Mouse (Mus musculus) fibroblast of lung, adult 2 months (primary cell): ENCODE measurements around the gene Trim63.
"Not testable (repeated sequence)": the region's sequence is repeated elsewhere in the genome, so short reads cannot be mapped to it uniquely, and the experiment has no call there.

Experiments
- DNase-seq: peaks from one replicate; pipeline ENCODE4 v3.0.0-alpha.2; 2011; ENCODE audit warnings: low read depth

Gene Trim63

GRCm38 (mm10) chr4:134341231-134341630, 26.3 kb downstream of the Trim63 start:
- not testable (repeated sequence) for DNase-seq

DNA sequence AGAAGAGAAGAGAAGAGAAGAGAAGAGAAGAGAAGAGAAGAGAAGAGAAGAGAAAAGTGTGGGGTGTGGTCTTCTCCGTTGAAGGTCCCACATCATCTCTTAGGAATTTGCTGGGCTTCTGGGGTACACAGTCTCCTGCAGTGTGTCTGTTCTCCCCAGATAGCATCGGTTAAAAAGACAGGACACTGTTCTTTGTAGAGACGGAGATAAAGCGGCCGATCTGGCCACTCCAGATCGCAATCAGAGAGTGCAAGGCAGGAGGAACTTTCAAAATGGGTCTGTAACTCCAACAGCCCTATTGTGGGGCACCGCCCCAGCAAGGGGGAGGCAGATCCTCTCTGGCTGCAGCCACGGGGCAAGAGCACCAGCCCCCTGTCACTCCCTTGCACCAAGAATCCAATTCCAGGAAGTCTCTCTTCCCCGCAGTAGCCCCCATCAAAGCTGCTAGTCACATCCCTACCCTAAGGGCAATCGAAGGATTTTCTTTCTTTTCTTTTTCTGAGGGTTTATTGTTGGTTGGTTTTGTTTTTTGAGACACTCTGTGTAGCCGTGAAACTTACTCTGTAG, 27.4 kb downstream of the Trim63 start:
- no peak for DNase-seq

DNA sequence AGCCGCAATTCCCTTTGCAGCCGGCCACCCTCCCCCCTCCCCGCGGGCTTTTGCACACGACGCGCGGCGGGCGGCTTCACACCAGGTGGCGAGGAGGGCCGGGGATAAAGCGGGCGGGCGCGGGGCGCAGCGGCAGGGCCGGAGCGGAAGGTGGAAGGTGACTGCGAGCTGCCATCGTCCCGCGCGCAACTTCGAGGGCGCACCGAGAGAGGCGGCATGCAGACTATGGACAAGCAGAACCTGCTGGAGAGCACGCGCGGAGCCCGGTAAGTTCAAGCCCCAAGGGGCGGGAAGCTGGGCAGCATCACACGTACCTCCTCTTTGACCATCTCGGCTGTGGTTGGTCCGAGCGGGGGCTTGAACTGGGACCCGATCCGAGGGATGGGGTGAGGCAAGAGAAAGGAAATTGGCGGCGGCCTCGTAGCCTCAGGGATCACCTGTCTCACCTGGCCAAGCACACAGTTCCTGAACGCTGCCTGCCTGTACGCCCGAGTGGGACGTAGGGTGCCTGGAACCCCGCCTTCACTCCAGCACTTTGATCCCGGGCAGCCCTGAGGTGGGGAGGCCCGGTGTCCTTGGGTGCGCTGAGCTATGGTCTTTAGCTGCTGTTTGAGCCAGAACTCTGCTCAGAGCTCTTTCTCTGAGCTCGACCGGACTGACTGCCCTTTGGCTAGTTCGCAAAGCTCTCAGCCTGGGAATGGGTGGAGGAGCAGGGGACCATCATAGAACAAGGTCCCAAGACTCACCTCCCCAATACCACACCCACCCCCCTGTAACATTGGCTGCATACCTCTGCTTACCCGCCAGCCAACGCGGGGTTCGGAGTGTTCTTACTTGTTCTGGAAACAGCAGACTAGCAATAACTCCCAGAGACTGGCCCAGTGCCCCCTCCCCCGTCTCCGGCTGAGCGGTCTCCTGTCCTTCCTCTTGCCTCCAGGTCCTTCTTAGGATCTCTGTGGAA, 28.4 kb downstream of the Trim63 start, which contains the start of gene Slc30a2:
Gene Slc30a2 (plus strand): TSS at position 111 of the 961 bp plus-strand sequence.
- no peak for DNase-seq

GRCm38 (mm10) chr4:134344620-134345019, 29.7 kb downstream of the Trim63 start:
- no peak for DNase-seq

DNA sequence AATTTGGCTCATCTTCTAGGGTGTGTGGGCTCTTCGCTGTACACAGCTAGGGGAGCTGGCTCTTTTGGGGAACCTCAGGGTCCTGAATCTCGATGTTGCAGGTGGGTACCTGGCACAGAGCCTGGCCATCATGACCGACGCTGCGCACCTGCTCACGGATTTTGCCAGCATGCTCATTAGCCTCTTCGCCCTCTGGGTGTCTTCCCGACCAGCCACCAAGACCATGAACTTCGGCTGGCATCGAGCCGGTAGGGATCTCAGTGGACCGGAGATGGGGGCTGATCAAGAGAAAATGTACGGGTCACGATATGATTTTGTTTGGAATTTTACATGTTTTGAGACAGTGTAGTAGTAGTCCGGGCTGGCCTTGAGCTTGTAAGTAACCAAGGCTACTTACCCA, 30.9 kb downstream of the Trim63 start:
- DNase-seq: no peak

DNA sequence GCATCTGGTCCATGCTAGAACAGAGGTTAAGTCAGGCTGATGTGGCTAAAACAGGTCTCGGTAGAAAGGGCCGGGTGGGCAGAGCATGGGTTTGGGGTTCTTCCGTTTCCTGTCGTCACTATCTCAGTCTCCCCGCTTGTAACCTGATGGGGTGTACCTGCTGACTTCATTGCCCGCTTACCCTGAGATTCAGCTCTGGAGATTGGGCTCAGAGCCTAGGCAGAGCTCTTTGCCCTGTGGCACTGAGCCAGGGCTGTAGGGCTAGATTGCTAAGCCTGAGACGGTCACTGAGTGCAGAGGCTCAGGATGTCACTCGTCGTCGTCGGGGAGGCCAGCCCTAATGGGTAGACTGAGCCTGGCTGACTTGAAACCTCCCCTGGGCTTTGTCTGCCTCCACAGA, 33.2 kb downstream of the Trim63 start:
- no peak for DNase-seq

GRCm38 (mm10) chr4:134348545-134348944, 33.6 kb downstream of the Trim63 start:
- no peak for DNase-seq

- no peak for DNase-seq
Measured at GRCm38 (mm10) chr4:134349829-134350228, 34.9 kb downstream of the Trim63 start.

DNA sequence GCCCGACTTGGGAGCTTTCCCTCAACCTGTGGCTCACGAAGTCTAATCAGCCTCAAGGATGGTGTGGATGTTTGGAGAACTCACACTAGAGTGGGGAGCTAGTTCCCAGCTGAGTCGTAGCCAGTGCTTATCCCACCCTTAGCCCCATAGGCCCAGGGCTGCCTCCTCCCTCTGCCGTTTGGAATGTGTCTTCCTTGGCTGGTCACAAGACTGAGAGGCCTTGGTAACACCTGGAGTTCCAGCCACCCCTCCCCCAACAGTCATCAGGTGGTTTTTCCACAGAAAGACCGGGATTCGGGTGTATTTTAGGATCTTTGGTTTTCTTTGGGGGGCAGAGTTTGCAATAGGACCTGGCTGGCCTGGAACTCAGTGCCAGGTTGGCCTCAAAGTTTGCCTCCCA, 35.7 kb downstream of the Trim63 start:
- no peak for DNase-seq

DNA sequence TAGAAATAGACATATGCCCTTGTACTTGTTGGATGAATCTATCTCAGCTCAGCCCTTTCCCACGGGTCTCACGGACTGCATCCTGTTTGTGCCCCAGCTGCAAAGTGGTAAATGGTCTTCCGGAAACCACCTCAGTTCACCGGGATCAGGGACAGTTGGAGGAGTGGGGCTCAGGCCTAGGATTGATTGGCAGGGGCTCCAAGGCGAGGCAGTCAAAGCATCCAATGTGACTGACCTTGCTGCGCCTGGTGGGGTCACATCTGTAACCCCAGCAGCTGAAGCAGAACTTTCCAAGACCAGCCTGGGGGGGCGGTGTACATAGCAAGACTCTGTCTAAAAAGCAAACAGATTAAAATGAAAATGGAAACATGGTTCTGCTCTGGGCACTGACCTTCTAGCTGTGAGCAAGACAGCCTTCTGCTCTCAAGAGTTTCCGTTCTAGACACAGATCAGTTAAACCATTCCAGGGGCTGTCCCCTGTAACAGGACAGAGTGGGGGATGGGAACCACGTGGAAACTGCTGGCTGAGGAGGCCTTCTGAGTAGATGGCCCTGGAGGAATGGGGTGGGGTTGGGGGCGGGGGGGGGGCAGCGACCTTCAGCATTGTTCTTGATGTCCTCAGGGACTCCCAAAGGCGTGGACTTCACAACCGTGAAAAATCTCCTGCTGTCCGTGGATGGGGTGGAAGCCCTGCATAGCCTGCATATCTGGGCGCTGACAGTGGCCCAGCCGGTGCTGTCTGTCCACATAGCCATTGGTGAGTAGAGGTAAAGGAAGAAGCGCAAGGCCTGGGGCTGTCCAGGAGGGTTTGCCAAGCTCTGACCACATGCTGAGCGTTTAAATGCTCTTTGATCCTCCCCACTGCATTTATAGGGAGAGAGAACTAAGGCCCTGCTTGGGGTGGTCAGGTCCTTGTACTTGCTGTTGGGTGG, 36.7 kb downstream of the Trim63 start:
- no peak for DNase-seq

- DNase-seq: no peak
Measured at GRCm38 (mm10) chr4:134352261-134352707, 37.4 kb downstream of the Trim63 start.

GRCm38 (mm10) chr4:134352929-134353328, 38.0 kb downstream of the Trim63 start:
- DNase-seq: no peak

DNA sequence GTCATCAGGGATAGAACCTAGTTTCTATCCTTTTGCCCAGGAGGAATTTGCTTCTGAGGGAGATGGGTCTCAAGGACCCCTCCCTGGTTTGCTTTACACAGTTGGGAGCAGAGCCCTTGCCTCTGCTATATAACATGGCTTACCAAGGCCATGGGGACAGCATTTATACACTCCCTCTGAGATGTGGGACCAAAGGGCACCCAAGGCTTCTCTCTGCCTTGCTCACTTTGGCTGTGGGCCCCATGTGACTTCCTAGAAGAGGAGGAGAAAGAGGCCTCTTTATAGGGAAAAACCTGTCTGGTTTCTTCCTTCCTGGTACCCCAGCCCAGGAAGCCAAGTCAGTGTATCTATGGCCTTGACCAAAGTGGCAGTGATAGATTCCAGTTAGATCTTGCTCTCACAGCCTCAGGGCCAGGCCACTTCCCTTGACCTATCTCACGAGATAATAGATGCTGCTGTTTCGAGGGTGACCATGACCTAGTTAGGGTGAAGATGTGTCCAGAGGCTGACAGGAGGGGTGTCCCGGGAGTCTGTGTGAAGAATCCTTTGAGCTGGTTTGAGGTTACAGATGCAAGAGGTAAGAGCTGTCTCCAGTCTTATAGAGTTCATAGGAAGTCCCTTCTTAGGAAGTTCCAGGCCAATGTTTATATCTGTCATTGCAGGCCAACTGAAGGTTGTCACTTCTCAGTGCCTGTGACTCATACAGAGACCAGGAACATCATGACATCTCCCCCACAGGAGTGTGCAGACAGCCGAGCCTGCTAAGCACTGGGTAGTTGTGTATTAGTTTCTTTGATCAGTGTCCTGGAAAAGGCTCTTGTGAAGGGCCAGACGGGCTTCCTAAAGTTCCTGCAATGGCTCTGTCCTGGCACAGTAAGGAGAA, 38.8 kb downstream of the Trim63 start:
- DNase-seq: no peak

- no peak for DNase-seq
Measured at GRCm38 (mm10) chr4:134355841-134356452, 41.0 kb downstream of the Trim63 start.

GRCm38 (mm10) chr4:134356591-134357460, 41.9 kb downstream of the Trim63 start:
- peak; percentile 16 for DNase-seq

- DNase-seq: no peak
Measured at GRCm38 (mm10) chr4:134357461-134357771, 42.5 kb downstream of the Trim63 start.

- no peak for DNase-seq
Measured at GRCm38 (mm10) chr4:134359649-134360048, 44.7 kb downstream of the Trim63 start.

GRCm38 (mm10) chr4:134361215-134361614, 46.3 kb downstream of the Trim63 start:
- no peak for DNase-seq

GRCm38 (mm10) chr4:134362124-134362523, 47.2 kb downstream of the Trim63 start:
- DNase-seq: no peak

DNA sequence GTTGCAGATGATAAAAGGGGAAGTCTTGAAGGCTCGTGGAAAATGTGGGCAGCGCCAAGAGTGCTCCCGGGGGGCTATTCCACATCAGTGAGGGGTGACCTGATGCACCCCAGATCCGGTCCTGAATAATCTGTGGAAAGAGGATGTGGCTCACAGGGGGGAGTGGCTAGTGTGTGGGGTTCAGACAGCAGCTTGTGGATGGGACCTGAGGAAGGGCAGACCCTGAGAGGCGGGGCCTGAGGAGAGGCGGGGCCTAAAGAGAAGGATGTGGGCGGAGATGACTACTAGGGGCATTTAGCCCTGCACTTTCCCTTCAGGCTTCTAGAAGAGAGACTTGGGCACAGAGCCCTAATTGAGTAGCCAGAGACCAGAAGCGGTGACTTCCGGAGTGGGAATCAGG, 47.7 kb downstream of the Trim63 start:
- DNase-seq: no peak
